Mouse (Mus musculus) lung, postnatal 4 days (tissue): ENCODE measurements at regions not wholly inside any gene's neighbourhood (a gene's known extent, or its start where the extent isn't known, plus 50 kb on each side); places are given as distances from the start of the nearest gene placed in this dataset.

ENCODE experiments used
- DNase-seq, 2 experiments: peaks; one replicate each; pipeline ENCODE4 v3.0.0; 2021

GRCm38 (mm10) chr13:28516636-28517035 lies 259.3 kb downstream of the Gm11361 start:
- DNase-seq, result no peak

GRCm38 (mm10) chr13:28514245-28514644 lies 256.9 kb downstream of the Gm11361 start:
- DNase-seq, result no peak

GRCm38 (mm10) chr13:28513336-28513735 lies 256.0 kb downstream of the Gm11361 start:
- DNase-seq, result no peak

GRCm38 (mm10) chr13:28512573-28513334 lies 255.4 kb downstream of the Gm11361 start:
- DNase-seq, result peak; percentile 31 to 50

GRCm38 (mm10) chr13:28508184-28508583 lies 250.9 kb downstream of the Gm11361 start:
- no peak for DNase-seq

GRCm38 (mm10) chr13:28507783-28508182 lies 250.5 kb downstream of the Gm11361 start:
- DNase-seq, result peak; percentile 36 to 60

GRCm38 (mm10) chr13:28504340-28504739 lies 247.0 kb downstream of the Gm11361 start:
- no peak for DNase-seq

- DNase-seq, result peak; percentile 64 to 80
Measured at GRCm38 (mm10) chr13:28502171-28502570, 244.8 kb downstream of the Gm11361 start.

GRCm38 (mm10) chr13:28500697-28501096 lies 243.4 kb downstream of the Gm11361 start:
- no peak for DNase-seq

- no peak for DNase-seq
Measured at GRCm38 (mm10) chr13:28497483-28497882, 240.2 kb downstream of the Gm11361 start.

- DNase-seq, result no peak
Measured at GRCm38 (mm10) chr13:28492015-28492414, 234.7 kb downstream of the Gm11361 start.

- no peak for DNase-seq
Measured at GRCm38 (mm10) chr13:28483727-28484126, 226.4 kb downstream of the Gm11361 start.

GRCm38 (mm10) chr13:28481224-28481965 lies 224.1 kb downstream of the Gm11361 start:
- DNase-seq, result peak; percentile 22 to 68

- DNase-seq, result no peak
Measured at GRCm38 (mm10) chr13:28466151-28466550, 208.8 kb downstream of the Gm11361 start.

- DNase-seq, result no peak
Measured at GRCm38 (mm10) chr13:28465187-28465880, 208.0 kb downstream of the Gm11361 start.

GRCm38 (mm10) chr13:28461281-28461680 lies 204.0 kb downstream of the Gm11361 start:
- DNase-seq, result no peak

GRCm38 (mm10) chr13:28457403-28457802 lies 200.1 kb downstream of the Gm11361 start:
- no peak for DNase-seq

GRCm38 (mm10) chr13:28455878-28456277 lies 198.6 kb downstream of the Gm11361 start:
- DNase-seq, result no peak

- DNase-seq, result no peak
Measured at GRCm38 (mm10) chr13:28455016-28455415, 197.7 kb downstream of the Gm11361 start.

GRCm38 (mm10) chr13:28450699-28451445 lies 193.5 kb downstream of the Gm11361 start:
- DNase-seq, result no peak

GRCm38 (mm10) chr13:28449026-28449425 lies 191.7 kb downstream of the Gm11361 start:
- DNase-seq, result no peak

- DNase-seq, result no peak
Measured at GRCm38 (mm10) chr13:28442250-28442649, 184.9 kb downstream of the Gm11361 start.

GRCm38 (mm10) chr13:28433445-28433844 lies 176.1 kb downstream of the Gm11361 start:
- no peak for DNase-seq
